ENCODE assay signal across 8 mouse cellular contexts in the genomic region with DNA sequence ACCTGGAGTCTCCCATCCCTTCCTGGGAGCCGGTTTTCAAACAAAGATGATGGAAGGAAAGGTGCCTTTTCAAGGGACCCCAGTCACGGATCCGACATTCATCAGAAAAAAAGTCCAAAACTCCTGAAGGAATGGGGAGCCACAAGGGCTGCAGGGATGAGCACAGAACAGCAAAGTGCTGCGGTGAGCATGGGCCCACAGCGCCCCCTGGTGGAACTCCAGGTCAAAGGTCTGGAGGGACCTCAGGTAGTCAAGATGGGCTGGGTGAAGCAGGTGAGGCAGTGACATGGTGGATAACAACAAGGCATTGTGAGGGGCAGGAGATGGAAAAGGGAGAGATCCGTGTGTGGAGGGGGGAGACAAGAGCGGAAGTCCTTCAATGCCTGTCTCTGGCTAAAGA. TPM values are rescaled to one million over a fixed set of nuclear protein-coding genes. Genes with fewer than 3 reads are reported as not detected.
A peak's percentile ranks its signal among the peaks of the same experiment; 100 is the strongest.
DNase-seq lines count a peak whose midpoint lies in the region; ATAC-seq and TF ChIP-seq lines count a peak whose summit lies in the region.

No protein-coding gene starts in this region.

- no peak overlapping the region for H3K4me2 ChIP-seq in kidney, embryonic 15.5 days
- H3K4me2 ChIP-seq in liver, embryonic 14.5 days (ENCODE audit: low read depth), result no peak overlapping the region

- no peaks in the 10 kb centered on the region for H3K9me3 ChIP-seq in kidney, embryonic 15.5 days (replicated peaks)
- no peaks in the 10 kb centered on the region for H3K9me3 ChIP-seq in liver, embryonic 14.5 days (ENCODE audit: control insufficient read depth, low read length)

- H3K36me3 ChIP-seq in kidney, embryonic 15.5 days, result no peaks in the 10 kb centered on the region
- H3K36me3 ChIP-seq in liver, embryonic 14.5 days (replicated peaks; ENCODE audit: control insufficient read depth, insufficient read depth, low read depth), result no peaks in the 10 kb centered on the region

- DNase-seq in 416B (ENCODE audit: low read depth), result peak; percentile 55
- DNase-seq in cerebellum, postnatal 36 days, result peak; percentile 85 to 90
- peak; percentile 90 for DNase-seq in gastrocnemius, postnatal 10 days
- DNase-seq in liver, embryonic 14.5 days (ENCODE audit: low read depth in 3 of 3, low spot score in 3 of 3), result peak in 1 of 3 experiments; percentile 23
- peak; percentile 72 for DNase-seq in testis, postnatal 14 days (ENCODE audit: low spot score)

- peaks cover 13% of the 10 kb centered on the region for H3K4me1 ChIP-seq in kidney, embryonic 15.5 days
- no peaks in the 10 kb centered on the region; a peak in 1 of 4 replicates for H3K4me1 ChIP-seq in liver, embryonic 14.5 days (replicated peaks; ENCODE audit: control insufficient read depth in 2 of 2, insufficient read depth in 2 of 2, low read length in 1 of 2)
- H3K4me1 ChIP-seq in olfactory bulb, adult 2 months (ENCODE audit: control insufficient read depth, insufficient read depth, low read length), result peaks cover 2% of the 10 kb centered on the region; the same call in 1 of the 2 replicates

- no peaks in the 10 kb centered on the region for H3K27me3 ChIP-seq in kidney, embryonic 15.5 days
- H3K27me3 ChIP-seq in liver, embryonic 14.5 days (ENCODE audit: control insufficient read depth, insufficient read depth, low read length), result no peaks in the 10 kb centered on the region

- peak; percentile 99 for TF ChIP-seq CTCF in liver, embryonic 14.5 days (IDR thresholded peaks at IDR 0.05; ENCODE audit: low read depth)
- peak; percentile 99 for TF ChIP-seq CTCF in olfactory bulb, adult 2 months (IDR thresholded peaks at IDR 0.05; ENCODE audit: insufficient read depth, low read depth, low read length)

- peak; percentile 43 for ATAC-seq in activated CD4-positive, CD25-positive, alpha-beta regulatory T cell, adult 4 months
- ATAC-seq in kidney, embryonic 15.5 days (replicated peaks; ENCODE audit: low FRiP score), result 0 out of 2 replicates have a peak, but pooled peaks have one; percentile 13
- ATAC-seq in liver, embryonic 14.5 days (ENCODE audit: insufficient read depth), result no peak

- H3K27ac ChIP-seq in kidney, embryonic 15.5 days, result no peak overlapping the region
- H3K27ac ChIP-seq in liver, embryonic 14.5 days, result no peak overlapping the region
- H3K27ac ChIP-seq in olfactory bulb, adult 2 months (ENCODE audit: insufficient read depth, low read depth, low read length), result no peak overlapping the region

- WGBS in kidney, embryonic 15.5 days, result 7% methylated on average over 7 of the region's 7 CpGs
- 6% methylated on average over 7 of the region's 7 CpGs for WGBS in liver, embryonic 14.5 days (ENCODE audit: insufficient replicate concordance)
- 10% methylated on average over 7 of the region's 7 CpGs for whole genome bisulfite sequencing in olfactory bulb, adult 2 months

- no peak overlapping the region for H3K4me3 ChIP-seq in kidney, embryonic 15.5 days (replicated peaks)
- no peak overlapping the region for H3K4me3 ChIP-seq in liver, embryonic 14.5 days (ENCODE audit: insufficient read depth in 1 of 2, low read depth in 2 of 2, low read length in 2 of 2)
- H3K4me3 ChIP-seq in olfactory bulb, adult 2 months (ENCODE audit: insufficient read depth, low read depth, low read length), result no peak overlapping the region

- H3K9ac ChIP-seq in kidney, embryonic 15.5 days, result no peak overlapping the region
- no peak overlapping the region for H3K9ac ChIP-seq in liver, embryonic 14.5 days (replicated peaks)

- no peak for TF ChIP-seq EP300 in liver, embryonic 14.5 days (IDR thresholded peaks at IDR 0.05; ENCODE audit: low read depth)

- no peak for TF ChIP-seq POLR2A in olfactory bulb, adult 2 months (IDR thresholded peaks at IDR 0.05; ENCODE audit: insufficient read depth, low read depth, low read length)

RNA-seq across cellular contexts. Expression of gene D630003M21Rik, which starts 24.9 kb away (rescaled TPM):
- polyA plus RNA-seq in activated CD4-positive, CD25-positive, alpha-beta regulatory T cell, adult 4 months (2017; shearing (Covaris generic)), result not detected
- 1 to 10 TPM; 4.2 to 4.7 TPM for total RNA-seq in gastrocnemius, postnatal 10 days (2021)
- polyA plus RNA-seq in kidney, embryonic 15.5 days (2015; fragmentation: Nextera tagmentation; extraction: Ambion mirVana), result 6.2 and 7.7 TPM in 2 replicates
- 0.33 and 0.34 TPM in 2 replicates for polyA plus RNA-seq in liver, embryonic 14.5 days (2012; rRNA removed)
- polyA plus RNA-seq in liver, embryonic 14.5 days (2014; fragmentation: Nextera tagmentation; extraction: Ambion mirVana), result 0.24 and 0.52 TPM in 2 replicates
- not detected in 2 replicates for polyA plus RNA-seq in olfactory bulb, adult 2 months (2012; ENCODE audit: insufficient read depth, insufficient read length, low replicate concordance, missing spikeins)

RNA-seq across cellular contexts. Expression of gene Bpi, which starts 53.8 kb away (rescaled TPM):
- polyA plus RNA-seq in activated CD4-positive, CD25-positive, alpha-beta regulatory T cell, adult 4 months (2017; shearing (Covaris generic)), result not detected
- not detected for total RNA-seq in gastrocnemius, postnatal 10 days (2021)
- 0.08 and 0.17 TPM in 2 replicates for polyA plus RNA-seq in kidney, embryonic 15.5 days (2015; fragmentation: Nextera tagmentation; extraction: Ambion mirVana)
- not detected in 2 replicates for polyA plus RNA-seq in liver, embryonic 14.5 days (2012; rRNA removed)
- not detected in 2 replicates for polyA plus RNA-seq in liver, embryonic 14.5 days (2014; fragmentation: Nextera tagmentation; extraction: Ambion mirVana)
- polyA plus RNA-seq in olfactory bulb, adult 2 months (2012; ENCODE audit: insufficient read depth, insufficient read length, low replicate concordance, missing spikeins), result not detected in 2 replicates

RNA-seq across cellular contexts. Expression of gene Tgm2, which starts 57.9 kb away (rescaled TPM):
- 1 to 10 TPM; 2.1 to 5.4 TPM for polyA plus RNA-seq in activated CD4-positive, CD25-positive, alpha-beta regulatory T cell, adult 4 months (2017; shearing (Covaris generic))
- total RNA-seq in gastrocnemius, postnatal 10 days (2021), result 10 to 100 TPM; 55.0 to 69.1 TPM
- 30.4 and 39.7 TPM in 2 replicates for polyA plus RNA-seq in kidney, embryonic 15.5 days (2015; fragmentation: Nextera tagmentation; extraction: Ambion mirVana)
- 41.9 and 44.6 TPM in 2 replicates for polyA plus RNA-seq in liver, embryonic 14.5 days (2012; rRNA removed)
- 34.6 and 37.7 TPM in 2 replicates for polyA plus RNA-seq in liver, embryonic 14.5 days (2014; fragmentation: Nextera tagmentation; extraction: Ambion mirVana)
- not detected in 2 replicates for polyA plus RNA-seq in olfactory bulb, adult 2 months (2012; ENCODE audit: insufficient read depth, insufficient read length, low replicate concordance, missing spikeins)
